Mouse (Mus musculus) forelimb bud, embryonic 11.5 days (tissue): ENCODE data around the gene Car7.

Experiments used
- DNase-seq: peaks from one replicate; pipeline ENCODE4 v3.0.0-alpha.2; 2012; ENCODE audit warnings: low read depth, low spot score

Car7 gene

GRCm38 (mm10) chr8:104533971-104534778 lies at the start of gene Car7, which contains the start of gene Nae1:
Gene Car7, plus strand, starts transcription at chr8:104534689.
Gene Nae1, minus strand, starts transcription at chr8:104534637.
- peak; percentile 93 for DNase-seq

DNA sequence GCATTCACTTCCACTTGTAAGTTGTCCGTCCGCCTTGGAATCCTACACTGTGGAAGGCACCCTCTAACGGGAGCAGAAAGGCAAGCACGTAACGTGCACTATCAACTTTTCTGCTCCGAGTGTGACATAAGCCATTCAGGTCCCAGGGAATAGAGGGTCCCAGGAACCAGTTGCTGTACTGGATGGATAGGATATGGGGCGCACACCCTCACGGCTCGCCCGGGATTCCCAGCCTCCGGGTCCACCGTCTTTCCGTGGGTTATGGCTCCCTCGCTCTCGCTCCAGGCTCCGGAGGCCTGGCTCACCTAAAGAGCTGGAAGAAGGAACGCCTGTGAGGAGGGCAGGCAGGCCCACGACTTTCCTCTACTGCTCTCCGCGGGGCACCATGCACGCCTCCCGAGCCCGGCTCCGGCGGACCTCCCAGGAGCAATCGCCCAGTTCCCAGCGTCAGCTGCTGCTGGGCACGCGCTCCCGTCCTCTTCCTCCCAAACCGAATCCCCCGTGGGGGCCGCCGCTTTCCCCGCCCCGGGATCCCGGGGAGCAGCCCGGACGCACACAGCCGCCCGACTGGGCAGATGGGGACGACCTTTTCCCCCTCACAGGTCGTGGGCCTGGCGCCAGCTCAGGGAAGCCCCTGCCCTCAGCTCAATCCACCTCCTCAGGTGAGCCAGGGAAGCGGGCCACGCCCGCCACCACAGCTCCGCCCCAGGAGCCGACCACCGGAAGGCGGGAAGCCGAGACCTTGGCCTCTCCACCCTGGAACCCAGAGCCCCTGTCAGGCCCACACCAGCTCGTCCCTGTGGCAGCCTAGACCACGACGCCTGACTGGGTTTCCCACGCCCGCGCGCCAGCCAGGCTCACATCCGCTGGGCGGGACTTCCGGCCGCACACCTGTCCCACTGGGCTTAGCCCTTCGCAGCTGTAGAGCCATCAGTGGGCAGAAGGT lies 25.2 kb upstream of the Car7 start, which contains the start of gene Terb1:
TSS of gene Terb1 (minus strand) at position 850 of the 946 bp plus-strand sequence.
- peak; percentile 12 for DNase-seq

- DNase-seq: no peak
Measured at GRCm38 (mm10) chr8:104510134-104510533, 24.4 kb upstream of the Car7 start.

GRCm38 (mm10) chr8:104517872-104518271 lies 16.6 kb upstream of the Car7 start:
- no peak for DNase-seq

DNA sequence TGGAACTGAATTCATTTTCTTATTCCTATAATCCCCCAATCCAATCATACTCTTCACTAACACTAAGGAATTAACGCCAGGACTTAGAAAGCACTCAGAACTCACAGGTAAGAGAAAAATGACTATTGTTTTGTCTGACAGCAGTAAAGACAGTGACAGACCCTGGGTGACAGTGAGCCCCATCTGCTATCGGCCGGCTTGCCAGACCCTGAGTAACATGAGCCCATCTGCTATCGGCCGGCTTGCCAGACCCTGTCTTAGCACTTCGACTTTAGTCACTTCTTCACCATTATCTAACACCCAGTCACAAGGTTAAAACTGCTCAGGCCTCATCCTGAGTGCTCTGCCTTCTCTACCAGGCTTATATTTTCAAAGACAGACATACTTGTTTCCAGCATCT lies 4.8 kb upstream of the Car7 start:
- DNase-seq: no peak

DNA sequence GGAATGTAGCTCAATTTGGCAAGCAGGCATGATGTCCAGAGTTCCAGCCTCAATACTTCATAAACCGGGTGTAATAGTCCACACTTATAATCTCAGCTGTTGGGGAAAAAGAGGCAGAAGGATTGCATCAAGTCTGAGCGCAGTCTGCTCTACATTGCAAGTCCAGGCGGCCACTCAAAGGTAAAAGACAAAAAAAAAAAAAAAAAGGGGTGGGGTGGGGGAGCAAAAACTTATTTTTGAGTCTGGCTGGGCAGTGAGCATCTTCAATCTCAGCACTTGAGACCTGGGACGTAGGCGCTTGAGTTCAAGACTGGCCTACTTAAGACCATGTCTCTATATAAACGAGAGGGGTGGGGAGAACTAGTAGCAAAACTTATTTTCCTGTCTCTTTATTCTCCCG lies 938 bp upstream of the Car7 start:
- no peak for DNase-seq

DNA sequence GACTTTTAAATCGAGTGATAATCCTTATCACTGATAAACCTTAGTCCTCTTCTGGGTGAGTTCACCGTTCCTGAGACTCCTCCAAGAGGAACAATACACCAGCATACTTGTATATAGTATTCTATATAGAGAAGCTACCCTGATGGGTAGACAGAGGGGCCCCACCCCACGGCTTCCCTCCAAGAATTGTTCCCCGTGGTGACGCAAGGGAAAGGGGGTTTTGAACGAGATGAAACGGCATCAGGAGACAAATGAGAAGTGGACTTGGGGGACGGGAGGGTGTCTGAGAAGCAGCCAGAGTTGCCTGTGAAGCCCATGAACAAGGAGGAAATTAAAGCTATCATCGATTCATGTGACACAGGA lies 271 bp downstream of the Car7 start:
- no peak for DNase-seq

DNA sequence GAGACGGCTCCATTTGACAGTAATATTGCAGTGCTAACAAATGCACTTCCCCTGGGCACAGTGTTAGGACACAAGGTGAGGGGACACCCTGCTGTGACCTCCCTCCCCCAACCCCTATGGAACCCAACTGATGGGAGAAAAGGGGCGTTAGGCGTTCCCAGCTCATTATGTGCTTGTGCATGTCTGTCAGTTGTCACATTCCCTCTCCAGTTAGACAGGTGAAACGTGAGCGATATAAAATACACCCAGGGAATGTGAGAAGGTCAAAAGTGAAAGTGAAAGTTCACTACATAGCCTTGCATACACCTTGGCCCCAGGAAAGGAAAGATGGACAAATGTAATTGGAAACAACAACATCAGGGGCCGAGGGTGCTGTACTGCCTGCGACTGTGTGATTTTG lies 889 bp downstream of the Car7 start:
- DNase-seq: no peak

DNA sequence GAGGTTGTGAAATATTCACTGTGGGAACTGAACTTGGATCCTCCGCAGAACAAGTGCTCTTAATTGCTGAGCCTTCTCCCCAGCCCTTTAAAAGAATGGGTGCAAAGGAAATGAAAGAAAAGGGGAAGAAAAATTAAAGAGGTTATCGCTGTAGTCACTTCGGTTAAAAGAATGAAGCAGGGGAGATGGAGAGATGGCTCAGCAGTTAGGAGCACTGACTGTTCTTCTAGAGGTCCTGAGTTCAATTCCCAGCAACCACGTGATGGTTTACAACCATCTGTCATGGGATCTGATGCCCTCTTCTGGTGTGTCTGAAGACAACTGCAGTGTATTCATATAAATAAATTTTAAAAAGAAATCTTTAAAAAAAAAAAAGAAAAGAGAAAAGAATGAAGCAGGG lies 1.5 kb downstream of the Car7 start:
- no peak for DNase-seq

DNA sequence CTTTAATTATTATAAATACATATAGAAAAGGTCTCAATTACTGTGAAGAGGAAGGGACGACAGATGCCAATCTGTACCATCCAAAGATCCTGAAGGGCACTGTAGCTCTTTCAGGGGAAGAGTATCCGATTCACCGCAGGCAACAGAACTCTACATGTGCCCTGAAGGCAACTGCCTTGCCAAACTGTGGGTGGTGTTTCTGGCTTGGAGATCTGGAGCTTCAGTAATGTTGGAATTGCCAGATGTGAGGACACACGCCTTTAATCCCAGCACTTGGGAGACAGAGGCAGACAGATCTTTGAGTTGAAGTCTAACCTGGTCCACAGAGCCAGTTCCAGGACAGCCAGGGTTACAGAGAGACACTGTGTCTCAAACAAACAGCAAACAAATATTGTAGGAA lies 4.4 kb downstream of the Car7 start:
- DNase-seq: no peak

- DNase-seq: no peak
Measured at GRCm38 (mm10) chr8:104539566-104539965, 5.1 kb downstream of the Car7 start.

- no peak for DNase-seq
Measured at GRCm38 (mm10) chr8:104540238-104540637, 5.7 kb downstream of the Car7 start.

DNA sequence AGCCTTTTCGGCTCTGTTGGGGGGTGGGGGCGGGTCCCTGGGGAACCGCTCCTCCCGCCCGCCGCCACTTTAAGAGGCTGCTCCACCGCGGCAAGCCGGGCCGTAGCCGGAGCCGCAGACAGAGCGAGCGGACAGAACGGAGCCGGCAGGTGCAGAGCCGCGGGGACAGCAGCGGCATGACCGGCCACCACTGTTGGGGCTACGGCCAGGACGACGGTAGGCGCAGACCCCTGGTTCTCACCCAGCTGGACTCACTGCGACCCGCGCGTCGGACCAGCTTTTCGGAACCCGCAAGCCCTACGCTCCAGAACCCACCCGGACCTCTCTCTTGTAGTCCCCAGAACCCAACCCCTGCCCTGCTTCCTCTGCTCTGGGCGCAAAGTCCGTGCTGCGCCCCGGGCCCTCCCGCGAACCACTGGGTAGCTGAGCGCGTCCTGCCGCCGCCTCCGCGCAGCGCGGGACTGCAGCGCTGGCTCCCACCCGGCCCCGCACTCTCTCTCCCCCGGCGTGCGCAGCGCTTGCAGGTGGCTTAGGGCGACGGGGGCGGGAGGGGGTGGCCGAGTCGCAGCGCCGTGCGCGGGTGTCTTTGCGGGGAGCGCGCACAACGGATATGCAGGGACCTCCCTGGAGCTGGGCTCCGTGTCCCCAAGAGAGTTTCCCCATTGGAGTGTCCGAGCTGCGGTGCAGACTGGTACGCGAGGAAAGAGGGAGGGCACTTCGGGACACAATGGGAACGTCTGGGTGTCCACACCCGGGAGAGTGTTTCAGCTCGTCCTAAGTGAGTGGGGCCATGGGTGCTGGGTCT lies 6.4 kb downstream of the Car7 start:
- DNase-seq: no peak

- DNase-seq: no peak
Measured at GRCm38 (mm10) chr8:104541515-104541880, 7.0 kb downstream of the Car7 start.

- DNase-seq: no peak
Measured at GRCm38 (mm10) chr8:104542160-104542559, 7.7 kb downstream of the Car7 start.

DNA sequence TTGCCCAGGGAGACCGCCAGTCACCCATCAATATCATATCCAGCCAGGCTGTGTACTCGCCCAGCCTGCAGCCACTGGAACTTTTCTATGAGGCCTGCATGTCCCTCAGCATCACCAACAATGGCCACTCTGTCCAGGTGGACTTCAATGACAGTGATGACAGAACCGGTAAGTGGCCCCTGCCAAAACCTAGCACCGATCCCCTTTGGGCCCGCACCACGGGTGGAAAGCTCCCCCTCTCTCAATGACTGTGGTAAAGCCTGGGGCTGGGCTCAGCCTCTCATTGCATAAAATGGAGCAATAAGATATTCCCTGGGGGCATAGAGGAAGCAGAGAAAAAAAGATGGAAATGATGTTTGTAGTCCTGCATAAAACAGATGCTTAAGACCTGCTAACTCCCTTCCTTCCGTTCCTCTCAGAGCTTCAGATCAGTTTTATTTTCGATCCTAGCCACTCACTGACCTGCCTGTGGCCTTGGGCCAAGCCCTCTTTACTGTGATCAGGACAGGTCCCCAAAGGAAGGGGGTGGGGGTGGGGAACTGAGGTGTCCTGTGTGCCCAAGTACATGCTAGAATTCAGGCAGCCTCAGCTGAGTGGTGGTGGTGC lies 9.1 kb downstream of the Car7 start:
- DNase-seq: no peak

DNA sequence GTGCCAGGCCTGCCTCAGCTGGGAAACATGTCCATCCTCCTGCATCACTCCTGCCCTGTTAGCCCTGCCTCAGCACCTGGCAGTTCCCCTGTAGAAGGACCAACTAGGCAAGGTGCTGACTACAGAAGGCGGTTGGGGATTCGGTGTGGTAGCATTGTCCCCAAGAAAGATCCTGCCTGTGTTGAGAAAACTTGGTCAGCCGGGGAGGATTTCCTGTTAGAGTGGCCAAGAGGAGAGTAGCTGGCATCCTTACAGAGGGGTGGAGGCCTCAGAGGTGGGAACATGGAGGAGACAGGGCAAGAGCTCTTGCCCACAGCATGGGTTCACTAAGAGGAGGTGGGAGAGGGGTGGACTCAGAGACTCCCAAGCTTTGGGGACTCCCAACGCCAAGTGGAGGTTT lies 20.7 kb downstream of the Car7 start:
- DNase-seq: no peak

GRCm38 (mm10) chr8:104557226-104557625 lies 22.7 kb downstream of the Car7 start:
- no peak for DNase-seq

- DNase-seq: no peak
Measured at GRCm38 (mm10) chr8:104560731-104561130, 26.2 kb downstream of the Car7 start.

GRCm38 (mm10) chr8:104564633-104565456 lies 30.4 kb downstream of the Car7 start:
- DNase-seq: peak; percentile 90

DNA sequence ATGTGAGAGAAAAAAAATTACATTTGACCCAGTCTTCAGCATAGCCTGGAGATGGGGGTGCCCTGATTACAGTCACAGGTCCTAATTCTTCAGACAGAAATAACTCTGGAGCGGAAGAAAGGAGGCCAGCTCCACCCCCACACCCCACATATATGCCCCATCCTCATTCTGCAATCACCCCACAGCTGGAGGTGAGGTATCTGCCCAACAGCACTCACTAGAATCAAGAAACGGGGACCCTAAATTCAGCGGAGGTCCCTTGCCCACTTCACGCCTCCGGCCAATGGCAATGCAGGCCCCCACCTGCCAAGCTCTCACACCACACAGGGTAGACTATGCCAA lies 30.9 kb downstream of the Car7 start:
- DNase-seq: no peak
